Mouse (Mus musculus): ENCODE results near the gene Glipr1l3.
"Not testable (repeated sequence)": the region's sequence is repeated elsewhere in the genome, so short reads cannot be mapped to it uniquely, and the experiment has no call there.

Glipr1l3 gene

GRCm38 (mm10) chr10:112159882-112160560, at the start of gene Glipr1l3:
Gene Glipr1l3, minus strand, starts transcription at chr10:112160327.
- DNase-seq (ENCODE audit: low spot score in 2 of 2): peak; percentile 95 to 96

GRCm38 (mm10) chr10:112203463-112203862, 43.3 kb upstream of the Glipr1l3 start:
- DNase-seq (ENCODE audit: low spot score in 2 of 2): peak; percentile 63 to 75

- DNase-seq (ENCODE audit: low spot score in 2 of 2): not testable (repeated sequence)
Measured at GRCm38 (mm10) chr10:112193919-112194318, 33.8 kb upstream of the Glipr1l3 start.

- not testable (repeated sequence) for DNase-seq (ENCODE audit: low spot score in 2 of 2)
Measured at GRCm38 (mm10) chr10:112177027-112177426, 16.9 kb upstream of the Glipr1l3 start.

GRCm38 (mm10) chr10:112163168-112163766, 3.1 kb upstream of the Glipr1l3 start, which contains the start of gene Caps2:
Gene Caps2, plus strand, starts transcription at chr10:112163621.
- peak; percentile 28 to 31 for DNase-seq (ENCODE audit: low spot score in 2 of 2)

- DNase-seq (ENCODE audit: low spot score in 2 of 2): no peak
Measured at GRCm38 (mm10) chr10:112139834-112140233, 20.3 kb downstream of the Glipr1l3 start.

- no peak for DNase-seq (ENCODE audit: low spot score in 2 of 2)
Measured at GRCm38 (mm10) chr10:112138871-112139430, 21.2 kb downstream of the Glipr1l3 start.

- peak; percentile 60 to 64 for DNase-seq (ENCODE audit: low spot score in 2 of 2)
Measured at GRCm38 (mm10) chr10:112138050-112138870, 21.9 kb downstream of the Glipr1l3 start.

- DNase-seq (ENCODE audit: low spot score in 2 of 2): no peak
Measured at GRCm38 (mm10) chr10:112132194-112132593, 27.9 kb downstream of the Glipr1l3 start.

- not testable (repeated sequence) for DNase-seq (ENCODE audit: low spot score in 2 of 2)
Measured at GRCm38 (mm10) chr10:112127682-112128230, 32.4 kb downstream of the Glipr1l3 start.

- DNase-seq (ENCODE audit: low spot score in 2 of 2): not testable (repeated sequence)
Measured at GRCm38 (mm10) chr10:112125090-112125489, 35.0 kb downstream of the Glipr1l3 start.

GRCm38 (mm10) chr10:112110401-112110800, 49.7 kb downstream of the Glipr1l3 start:
- DNase-seq (ENCODE audit: low spot score in 2 of 2): no peak

GRCm38 (mm10) chr10:112105785-112106184, 54.3 kb downstream of the Glipr1l3 start:
- DNase-seq (ENCODE audit: low spot score in 2 of 2): peak; percentile 42 to 63
